Mouse (Mus musculus): ENCODE measurements around the gene Tbr1. TPM values are rescaled to one million over a fixed set of nuclear protein-coding genes. Genes with fewer than 3 reads are reported as not detected.

The Tbr1 gene
- 10 to 100 TPM; 97.9 to 99.5 TPM for total RNA-seq (2021)

- peak in 1 of 2 experiments; percentile 32 for DNase-seq (ENCODE audit: extremely low spot score in 1 of 2, low spot score in 2 of 2)
- intact Hi-C loops (cut with DNase I): no loop called here
Observed at GRCm38 (mm10) chr2:61802656-61803251, at the start of gene Tbr1. Gene Tbr1, plus strand, starts transcription at chr2:61802930.

- intact Hi-C loops (cut with DNase I): no loop called here
- DNase-seq (ENCODE audit: extremely low spot score in 1 of 2, low spot score in 2 of 2): no peak
Observed at GRCm38 (mm10) chr2:61754989-61755388, 47.7 kb upstream of the Tbr1 start.

- no peak for DNase-seq (ENCODE audit: extremely low spot score in 1 of 2, low spot score in 2 of 2)
- intact Hi-C loops (cut with DNase I): no loop called here
Observed at GRCm38 (mm10) chr2:61759234-61759855, 43.4 kb upstream of the Tbr1 start.

- intact Hi-C loops (cut with DNase I): no loop called here
- no peak for DNase-seq (ENCODE audit: extremely low spot score in 1 of 2, low spot score in 2 of 2)
Observed at GRCm38 (mm10) chr2:61760044-61760443, 42.7 kb upstream of the Tbr1 start.

- intact Hi-C loops (cut with DNase I): no loop called here
Observed at GRCm38 (mm10) chr2:61764470-61765105, 38.1 kb upstream of the Tbr1 start.

GRCm38 (mm10) chr2:61765526-61765925, 37.2 kb upstream of the Tbr1 start:
- intact Hi-C loops (cut with DNase I): no loop called here
- no peak for DNase-seq (ENCODE audit: extremely low spot score in 1 of 2, low spot score in 2 of 2)

More at GRCm38 (mm10) chr2:61764470-61765105, 38.1 kb upstream of the Tbr1 start:
- no peak for DNase-seq (ENCODE audit: extremely low spot score in 1 of 2, low spot score in 2 of 2)

- no peak for DNase-seq (ENCODE audit: extremely low spot score in 1 of 2, low spot score in 2 of 2)
- intact Hi-C loops (cut with DNase I): no loop called here
Observed at GRCm38 (mm10) chr2:61780794-61781193, 21.9 kb upstream of the Tbr1 start.

GRCm38 (mm10) chr2:61794960-61795359, 7.8 kb upstream of the Tbr1 start:
- intact Hi-C loops (cut with DNase I): no loop called here
- DNase-seq (ENCODE audit: extremely low spot score in 1 of 2, low spot score in 2 of 2): no peak

GRCm38 (mm10) chr2:61798048-61798447, 4.7 kb upstream of the Tbr1 start:
- DNase-seq (ENCODE audit: extremely low spot score in 1 of 2, low spot score in 2 of 2): no peak
- intact Hi-C loops (cut with DNase I): no loop called here

- intact Hi-C loops (cut with DNase I): no loop called here
- DNase-seq (ENCODE audit: extremely low spot score in 1 of 2, low spot score in 2 of 2): peak in 1 of 2 experiments; percentile 35
Observed at GRCm38 (mm10) chr2:61803443-61804367, 975 bp downstream of the Tbr1 start.

- intact Hi-C loops (cut with DNase I): no loop called here
Observed at GRCm38 (mm10) chr2:61804382-61804840, 1.7 kb downstream of the Tbr1 start.

GRCm38 (mm10) chr2:61804841-61805540, 2.3 kb downstream of the Tbr1 start:
- intact Hi-C loops (cut with DNase I): loop anchor here (5.0 kb wide), 1 partner anchor 822 kb away; no protein-coding TSS in a partner anchor
- DNase-seq (ENCODE audit: extremely low spot score in 1 of 2, low spot score in 2 of 2): peak in 1 of 2 experiments; percentile 38

More at GRCm38 (mm10) chr2:61804382-61804840, 1.7 kb downstream of the Tbr1 start:
- peak in 1 of 2 experiments; percentile 39 for DNase-seq (ENCODE audit: extremely low spot score in 1 of 2, low spot score in 2 of 2)

- peak in 1 of 2 experiments; percentile 45 for DNase-seq (ENCODE audit: extremely low spot score in 1 of 2, low spot score in 2 of 2)
- intact Hi-C loops (cut with DNase I): loop anchor here (2.0 to 5.0 kb wide), 2 partner anchors 149 to 822 kb away; no protein-coding TSS in a partner anchor
Observed at GRCm38 (mm10) chr2:61805541-61806345, 3.0 kb downstream of the Tbr1 start.

- DNase-seq (ENCODE audit: extremely low spot score in 1 of 2, low spot score in 2 of 2): no peak
- intact Hi-C loops (cut with DNase I): loop anchor here (2.0 to 5.0 kb wide), 2 partner anchors 150 to 821 kb away; no protein-coding TSS in a partner anchor
Observed at GRCm38 (mm10) chr2:61806346-61806825, 3.7 kb downstream of the Tbr1 start.

- peak in 1 of 2 experiments; percentile 40 for DNase-seq (ENCODE audit: extremely low spot score in 1 of 2, low spot score in 2 of 2)
- intact Hi-C loops (cut with DNase I): loop anchor here (2.0 to 5.0 kb wide), 2 partner anchors 150 to 820 kb away; no protein-coding TSS in a partner anchor
Observed at GRCm38 (mm10) chr2:61807151-61807550, 4.4 kb downstream of the Tbr1 start.

GRCm38 (mm10) chr2:61807781-61808180, 5.1 kb downstream of the Tbr1 start:
- no peak for DNase-seq (ENCODE audit: extremely low spot score in 1 of 2, low spot score in 2 of 2)
- intact Hi-C loops (cut with DNase I): loop anchor here (2.0 to 5.0 kb wide), 2 partner anchors 151 to 820 kb away; no protein-coding TSS in a partner anchor

- DNase-seq (ENCODE audit: extremely low spot score in 1 of 2, low spot score in 2 of 2): no peak
- intact Hi-C loops (cut with DNase I): loop anchor here (5.0 kb wide), 1 partner anchor 819 kb away; no protein-coding TSS in a partner anchor
Observed at GRCm38 (mm10) chr2:61808776-61809175, 6.0 kb downstream of the Tbr1 start.

Data from left cerebral cortex, postnatal 10 days (tissue).